Mouse (Mus musculus) bone marrow, adult 2 months (tissue): ENCODE data around the gene Sowahb.

ENCODE experiments used
- CTCF ChIP-seq: fragments of 200-500 bp; IDR thresholded peaks from 2 replicates; pipeline ENCODE4 v1.5.1; 2011; ENCODE audit warnings: low read length, control low read depth; ENCODE audit not compliant: control insufficient read depth, insufficient read depth
- POLR2A ChIP-seq: fragments of 200-500 bp; IDR thresholded peaks from 2 replicates; pipeline ENCODE4 v1.6.1; 2011; ENCODE audit warnings: low read depth, mild to moderate bottlenecking, control low read depth, low read length, borderline replicate concordance; ENCODE audit not compliant: control insufficient read depth

DNA sequence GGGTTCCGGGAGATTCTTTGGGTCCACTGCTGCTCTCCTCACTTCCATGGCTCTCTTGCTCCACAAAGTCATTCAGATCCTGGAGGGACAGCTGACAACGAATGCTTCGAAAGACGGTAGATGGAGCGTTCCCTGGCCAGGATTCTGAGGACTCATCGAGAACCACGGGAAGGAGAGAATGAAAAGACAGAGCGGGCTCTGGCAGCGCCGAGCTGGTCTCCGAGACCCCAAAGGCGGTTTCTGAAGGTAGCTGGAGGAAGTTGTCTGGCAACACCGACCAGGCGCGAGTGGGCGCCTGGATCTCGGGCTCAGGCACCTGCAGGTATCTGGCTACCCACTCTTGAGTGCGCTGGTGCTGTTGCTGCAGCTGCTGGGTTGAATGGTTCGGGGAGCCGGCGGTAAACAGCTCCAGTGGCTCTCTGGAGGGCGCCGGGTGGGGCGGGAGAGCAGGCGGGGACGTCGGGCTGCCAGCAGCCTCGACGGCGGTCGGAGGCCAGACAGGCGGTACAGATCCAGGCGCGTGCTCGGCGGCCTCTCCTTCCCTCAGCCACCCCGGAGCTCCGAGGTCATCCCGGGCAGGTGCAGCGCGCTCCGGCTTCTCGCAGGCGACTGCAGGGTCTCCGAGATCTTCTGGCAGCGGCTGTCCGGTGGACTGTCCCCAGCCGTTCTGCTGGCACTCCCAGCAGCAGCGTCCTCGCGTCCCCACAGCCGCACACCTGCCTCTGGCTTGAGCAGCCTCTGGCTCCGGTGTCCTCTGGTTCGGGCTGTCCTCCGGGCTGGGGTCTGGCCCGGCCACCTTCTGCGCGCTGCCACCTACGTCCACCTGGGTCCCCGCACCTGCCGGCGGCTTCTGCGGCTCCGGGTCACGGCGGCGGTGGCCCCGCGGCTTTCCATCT, 886 bp downstream of the Sowahb start:
- TF ChIP-seq POLR2A (no peak), CTCF (no peak)
